Comparison of ENCODE assay signal across 9 mouse cellular contexts in genomic region chr3:116661870-116662414, GRCm38 (mm10). TPM values are rescaled to one million over a fixed set of nuclear protein-coding genes. Genes with fewer than 3 reads are reported as not detected.
DNase-seq lines count a peak whose midpoint lies in the region; ATAC-seq and TF ChIP-seq lines count a peak whose summit lies in the region.
"Had no signal": no experiment of that assay in that cellular context is flagged by ENCODE, and none has a peak within 500 bp of the region (broad histone marks: within the 10 kb centered on the region; RNA-seq: fewer than 3 reads in every experiment).

No protein-coding gene starts in this region.

- peak overlapping the region; percentile 91 for H3K4me3 ChIP-seq in heart, embryonic 12.5 days
- peak overlapping the region; percentile 93 for H3K4me3 ChIP-seq in E14TG2a.4 (replicated peaks; ENCODE audit: low read length)
- peak overlapping the region; percentile 97 for H3K4me3 ChIP-seq in embryonic facial prominence, embryonic 10.5 days
- H3K4me3 ChIP-seq in hindbrain, embryonic 10.5 days = peak overlapping the region; percentile 95
- H3K4me3 ChIP-seq in liver, embryonic 11.5 days (ENCODE audit: low read depth, low read length) = peak overlapping the region; percentile 96

- DNase-seq in heart, postnatal 36 days = no peak
- no peak for DNase-seq in embryonic facial prominence, embryonic 10.5 days (ENCODE audit: low spot score)
- no peak for DNase-seq in hindbrain, embryonic 10.5 days (ENCODE audit: low spot score)
- DNase-seq in liver, embryonic 11.5 days (ENCODE audit: low spot score) = peak; percentile 72
- peak; percentile 42 for DNase-seq in ovary, postnatal 10 days (ENCODE audit: low spot score)
- no peak for DNase-seq in thymus, postnatal 25 days

- no peak for TF ChIP-seq CTCF in E14TG2a.4 (conservative IDR thresholded peaks at IDR 0.05; ENCODE audit: low read length)

- peak overlapping the region; percentile 75 for H3K4me2 ChIP-seq in heart, embryonic 12.5 days
- peak overlapping the region; percentile 60 for H3K4me2 ChIP-seq in liver, embryonic 11.5 days

- H3K9me3 ChIP-seq in heart, embryonic 12.5 days (replicated peaks) = no peaks in the 10 kb centered on the region
- H3K9me3 ChIP-seq in E14TG2a.4 (ENCODE audit: low read length) = no peaks in the 10 kb centered on the region
- H3K9me3 ChIP-seq in embryonic facial prominence, embryonic 10.5 days = no peaks in the 10 kb centered on the region
- H3K9me3 ChIP-seq in hindbrain, embryonic 10.5 days = no peaks in the 10 kb centered on the region
- no peaks in the 10 kb centered on the region for H3K9me3 ChIP-seq in liver, embryonic 11.5 days (ENCODE audit: control insufficient read depth, low read length)

- ATAC-seq in heart, embryonic 12.5 days (ENCODE audit: insufficient number of reproducible peaks, low FRiP score) = peak; percentile 85
- peak; percentile 80 for ATAC-seq in liver, embryonic 11.5 days (replicated peaks; ENCODE audit: low FRiP score)

- intact Hi-C loops in heart, postnatal 36 days (cut with DNase I) = loop anchor here (1.0 to 5.0 kb wide), 5 partner anchors 51 to 655 kb away; partner anchors contain the start of genes Cdc14a, Dbt, Extl2 and Slc30a7

- H3K27ac ChIP-seq in heart, embryonic 12.5 days (ENCODE audit: poor library complexity, severe bottlenecking) = peak overlapping the region; percentile 93
- peak overlapping the region; percentile 99 for H3K27ac ChIP-seq in embryonic facial prominence, embryonic 10.5 days (replicated peaks)
- H3K27ac ChIP-seq in hindbrain, embryonic 10.5 days = peak overlapping the region; percentile 99
- H3K27ac ChIP-seq in liver, embryonic 11.5 days (ENCODE audit: low read depth, low read length) = peak overlapping the region; percentile 93

- peak overlapping the region; percentile 96 for H3K9ac ChIP-seq in heart, embryonic 12.5 days
- peak overlapping the region; percentile 96 for H3K9ac ChIP-seq in liver, embryonic 11.5 days (ENCODE audit: low read depth, low read length)

- peaks cover 40% of the 10 kb centered on the region for H3K4me1 ChIP-seq in heart, embryonic 12.5 days (replicated peaks)
- H3K4me1 ChIP-seq in E14TG2a.4 (replicated peaks; ENCODE audit: low read depth, low read length) = peaks cover 78% of the 10 kb centered on the region
- H3K4me1 ChIP-seq in embryonic facial prominence, embryonic 10.5 days = peaks cover 42% of the 10 kb centered on the region
- H3K4me1 ChIP-seq in hindbrain, embryonic 10.5 days (replicated peaks) = peaks cover 32% of the 10 kb centered on the region
- peaks cover 28% of the 10 kb centered on the region for H3K4me1 ChIP-seq in liver, embryonic 11.5 days (replicated peaks; ENCODE audit: control insufficient read depth, insufficient read depth, low read length)

- H3K27me3 ChIP-seq in heart, embryonic 12.5 days (replicated peaks) = no peaks in the 10 kb centered on the region
- H3K27me3 ChIP-seq in E14TG2a.4 (ENCODE audit: insufficient read depth, low read length) = no peaks in the 10 kb centered on the region
- no peaks in the 10 kb centered on the region for H3K27me3 ChIP-seq in embryonic facial prominence, embryonic 10.5 days (replicated peaks; ENCODE audit: low read depth, poor library complexity, severe bottlenecking)
- no peaks in the 10 kb centered on the region for H3K27me3 ChIP-seq in hindbrain, embryonic 10.5 days (ENCODE audit: insufficient read depth, poor library complexity, severe bottlenecking)
- no peaks in the 10 kb centered on the region for H3K27me3 ChIP-seq in liver, embryonic 11.5 days (replicated peaks; ENCODE audit: control insufficient read depth, insufficient read depth, low read length)

- 0% methylated on average over 67 of the region's 68 CpGs for WGBS in heart, embryonic 12.5 days
- WGBS in embryonic facial prominence, embryonic 10.5 days = under 1% methylated on average over 68 of the region's 68 CpGs
- under 1% methylated on average over 68 of the region's 68 CpGs for WGBS in hindbrain, embryonic 10.5 days
- under 1% methylated on average over 67 of the region's 68 CpGs for WGBS in liver, embryonic 11.5 days

- no peaks in the 10 kb centered on the region for H3K36me3 ChIP-seq in heart, embryonic 12.5 days
- H3K36me3 ChIP-seq in E14TG2a.4 (ENCODE audit: insufficient read depth, low read length) = peaks cover 2% of the 10 kb centered on the region; the same call in 1 of the 2 replicates
- H3K36me3 ChIP-seq in embryonic facial prominence, embryonic 10.5 days (replicated peaks) = no peaks in the 10 kb centered on the region
- no peaks in the 10 kb centered on the region for H3K36me3 ChIP-seq in hindbrain, embryonic 10.5 days
- H3K36me3 ChIP-seq in liver, embryonic 11.5 days (ENCODE audit: control insufficient read depth, insufficient read depth, low read length) = no peaks in the 10 kb centered on the region

RNA-seq across cellular contexts. Expression of gene Mfsd14a, which starts 0.5 kb away (rescaled TPM):
- polyA plus RNA-seq in heart, embryonic 12.5 days (2016; fragmentation: Nextera tagmentation; extraction: Ambion mirVana) = 64.8 and 65.5 TPM in 2 replicates
- 10 to 100 TPM; 19.7 to 21.5 TPM for total RNA-seq in heart, postnatal 36 days (2021)
- polyA plus RNA-seq in embryonic facial prominence, embryonic 10.5 days (2016; fragmentation: Nextera tagmentation; extraction: Ambion mirVana) = 80.7 and 87.8 TPM in 2 replicates
- polyA plus RNA-seq in hindbrain, embryonic 10.5 days (2016; fragmentation: Nextera tagmentation; extraction: Ambion mirVana) = 69.4 and 80.9 TPM in 2 replicates
- 67.4 and 75.0 TPM in 2 replicates for polyA plus RNA-seq in liver, embryonic 11.5 days (2014; fragmentation: Nextera tagmentation; extraction: Ambion mirVana)

RNA-seq across cellular contexts. Expression of gene Gm43191, which starts 19.1 kb away (rescaled TPM):
- polyA plus RNA-seq in heart, embryonic 12.5 days (2016; fragmentation: Nextera tagmentation; extraction: Ambion mirVana) = not detected in 2 replicates
- total RNA-seq in heart, postnatal 36 days (2021) = not detected
- polyA plus RNA-seq in embryonic facial prominence, embryonic 10.5 days (2016; fragmentation: Nextera tagmentation; extraction: Ambion mirVana) = not detected in 2 replicates
- polyA plus RNA-seq in hindbrain, embryonic 10.5 days (2016; fragmentation: Nextera tagmentation; extraction: Ambion mirVana) = not detected in 2 replicates
- polyA plus RNA-seq in liver, embryonic 11.5 days (2014; fragmentation: Nextera tagmentation; extraction: Ambion mirVana) = 0.30 TPM in 1 of 2 replicates, not detected in the other
- total RNA-seq: layer of hippocampus, postnatal 25 days had no signal

RNA-seq across cellular contexts. Expression of gene Trmt13, which starts 47.6 kb away (rescaled TPM):
- polyA plus RNA-seq in heart, embryonic 12.5 days (2016; fragmentation: Nextera tagmentation; extraction: Ambion mirVana) = 21.8 and 24.0 TPM in 2 replicates
- 1 to 10 TPM; 5.1 to 6.1 TPM for total RNA-seq in heart, postnatal 36 days (2021)
- polyA plus RNA-seq in embryonic facial prominence, embryonic 10.5 days (2016; fragmentation: Nextera tagmentation; extraction: Ambion mirVana) = 24.7 and 24.9 TPM in 2 replicates
- polyA plus RNA-seq in hindbrain, embryonic 10.5 days (2016; fragmentation: Nextera tagmentation; extraction: Ambion mirVana) = 22.4 and 23.5 TPM in 2 replicates
- polyA plus RNA-seq in liver, embryonic 11.5 days (2014; fragmentation: Nextera tagmentation; extraction: Ambion mirVana) = 23.4 and 26.3 TPM in 2 replicates

RNA-seq across cellular contexts. Expression of gene Slc35a3, which starts 50.7 kb away (rescaled TPM):
- 14.8 and 16.0 TPM in 2 replicates for polyA plus RNA-seq in heart, embryonic 12.5 days (2016; fragmentation: Nextera tagmentation; extraction: Ambion mirVana)
- 10 to 100 TPM; 12.8 to 15.3 TPM for total RNA-seq in heart, postnatal 36 days (2021)
- polyA plus RNA-seq in embryonic facial prominence, embryonic 10.5 days (2016; fragmentation: Nextera tagmentation; extraction: Ambion mirVana) = 7.8 and 8.7 TPM in 2 replicates
- 5.7 and 7.8 TPM in 2 replicates for polyA plus RNA-seq in hindbrain, embryonic 10.5 days (2016; fragmentation: Nextera tagmentation; extraction: Ambion mirVana)
- polyA plus RNA-seq in liver, embryonic 11.5 days (2014; fragmentation: Nextera tagmentation; extraction: Ambion mirVana) = 20.0 TPM in 2 replicates

Comparison
In these comparisons a context has a peak if more than half of its experiments do, and no peak if none do; other contexts are left out.
1. DNase-seq: peak in liver, embryonic 11.5 days (single experiment) and ovary, postnatal 10 days (single experiment); none in heart, postnatal 36 days (0 of 2), embryonic facial prominence, embryonic 10.5 days (single experiment), hindbrain, embryonic 10.5 days (single experiment) and thymus, postnatal 25 days (single experiment).
2. Peak in every context shown above with its lines, with median percentiles within 50 percentile points of each other: H3K27ac ChIP-seq and H3K4me3 ChIP-seq.